Mouse (Mus musculus) thymus, postnatal 14 days (tissue): ENCODE measurements around the gene Tmem132e.

Experiments used
- DNase-seq: peaks from one replicate; pipeline ENCODE4 v3.0.0; 2021

Gene Tmem132e

GRCm38 (mm10) chr11:82434091-82434831 is 45.6 kb downstream of the Tmem132e start:
- no peak for DNase-seq

DNA sequence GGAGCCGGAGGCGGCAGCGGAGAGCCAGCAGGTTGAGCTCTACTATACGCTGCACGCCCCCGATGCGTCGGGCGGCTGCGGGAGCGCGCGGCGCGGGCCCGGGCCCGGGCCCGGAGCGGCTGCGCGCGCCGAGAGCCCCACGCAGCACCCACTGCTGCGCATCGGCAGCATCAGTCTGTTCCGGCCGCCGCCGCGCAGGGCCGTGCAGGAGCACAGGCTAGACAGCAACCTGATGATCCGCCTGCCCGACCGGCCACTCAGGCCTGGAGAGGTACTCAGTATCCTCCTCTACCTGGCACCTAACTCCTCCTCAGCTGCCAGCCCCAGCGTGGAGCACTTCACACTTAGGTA is 46.1 kb downstream of the Tmem132e start:
- DNase-seq = no peak

- no peak for DNase-seq
Observed at GRCm38 (mm10) chr11:82448485-82448884, 59.8 kb downstream of the Tmem132e start.

GRCm38 (mm10) chr11:82452516-82452915 is 63.8 kb downstream of the Tmem132e start:
- DNase-seq = no peak

DNA sequence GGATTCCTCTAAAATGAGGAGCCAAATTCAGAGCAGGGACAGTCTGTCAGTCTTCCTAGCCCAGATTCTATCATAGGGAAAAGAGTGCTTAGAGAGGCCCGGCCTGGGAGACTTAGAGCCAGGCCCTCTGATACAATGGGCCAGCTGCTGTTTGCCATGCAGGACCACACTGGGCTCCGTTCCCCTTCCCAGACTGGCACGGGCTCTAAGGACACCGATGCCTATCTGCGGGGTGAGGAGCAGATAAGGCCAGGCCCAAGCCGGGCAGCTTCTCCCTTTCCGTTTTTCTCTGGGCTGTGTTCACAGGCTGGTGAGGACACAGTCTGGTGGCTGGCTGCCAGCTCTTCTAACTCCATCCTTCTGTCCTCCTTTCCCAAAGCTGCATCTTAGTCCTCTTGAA is 64.5 kb downstream of the Tmem132e start:
- no peak for DNase-seq

GRCm38 (mm10) chr11:82461326-82461725 is 72.6 kb downstream of the Tmem132e start:
- DNase-seq = no peak

GRCm38 (mm10) chr11:82465536-82465935 is 76.8 kb downstream of the Tmem132e start:
- no peak for DNase-seq

DNA sequence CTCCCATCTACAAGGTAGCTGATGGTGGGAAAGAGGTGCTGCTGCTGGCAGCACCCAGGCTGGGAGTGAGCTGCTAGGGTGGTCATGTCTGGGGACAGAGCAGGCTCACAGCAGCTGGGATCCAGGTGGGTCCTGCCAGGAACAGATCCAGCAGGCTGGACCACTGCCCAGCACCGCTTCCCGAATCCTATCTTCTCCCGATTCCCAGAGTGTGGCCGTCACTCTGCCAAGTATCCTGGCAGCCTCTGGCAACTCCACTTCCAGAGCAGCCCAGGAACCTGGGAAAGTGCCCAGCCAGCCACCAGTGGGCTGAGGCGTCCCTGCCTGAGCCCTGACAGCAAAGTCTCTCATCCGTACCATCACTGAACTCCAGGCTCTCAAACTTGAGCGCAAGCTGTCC is 78.5 kb downstream of the Tmem132e start:
- DNase-seq = no peak

DNA sequence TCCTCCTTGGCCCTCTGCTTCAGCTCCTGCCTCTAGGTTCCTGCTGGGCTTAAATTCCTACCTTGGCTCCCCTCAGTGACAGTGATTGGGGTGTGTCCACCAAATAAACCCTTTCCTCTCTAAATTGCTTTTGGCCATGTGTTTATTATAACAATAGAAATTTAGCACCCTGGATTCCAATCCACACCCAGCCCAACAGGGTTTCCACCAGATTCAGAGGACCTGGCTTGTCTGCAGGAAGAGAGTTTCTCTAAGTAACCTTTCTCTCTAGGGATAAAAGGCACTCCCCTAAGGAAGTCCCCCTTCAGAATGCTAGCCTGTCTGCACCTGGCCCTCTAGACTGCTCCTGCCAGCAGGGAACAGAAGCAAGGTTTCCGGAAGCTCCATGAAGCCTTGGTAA is 82.4 kb downstream of the Tmem132e start:
- DNase-seq = no peak

DNA sequence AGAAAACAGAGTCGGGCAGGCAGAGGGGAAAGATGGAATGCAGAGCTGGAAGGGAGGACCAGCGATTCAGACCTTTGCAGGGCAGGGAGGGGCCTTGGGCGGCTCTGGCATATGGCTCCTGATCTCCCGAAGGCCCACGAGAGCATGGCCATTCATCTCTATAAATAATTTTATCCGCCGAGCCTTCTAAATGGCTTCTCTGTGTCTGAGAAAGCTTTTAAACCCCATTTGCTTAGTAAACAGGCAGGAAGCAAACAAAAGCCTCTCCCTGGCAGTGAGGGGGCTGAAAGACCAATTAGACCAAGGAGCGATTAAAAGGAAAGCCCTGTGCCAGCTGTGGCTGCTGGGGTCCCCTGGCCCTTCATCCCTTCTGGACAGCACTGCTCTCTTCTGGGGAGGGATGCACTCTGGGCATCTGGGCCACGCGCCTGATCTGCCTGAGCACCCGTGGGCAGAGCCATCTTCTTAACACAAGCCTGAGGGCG is 84.5 kb downstream of the Tmem132e start:
- no peak for DNase-seq

GRCm38 (mm10) chr11:82476092-82476491 is 87.4 kb downstream of the Tmem132e start:
- no peak for DNase-seq

- DNase-seq = no peak
Observed at GRCm38 (mm10) chr11:82477412-82477811, 88.7 kb downstream of the Tmem132e start.

- DNase-seq = no peak
Observed at GRCm38 (mm10) chr11:82480941-82481340, 92.2 kb downstream of the Tmem132e start.

DNA sequence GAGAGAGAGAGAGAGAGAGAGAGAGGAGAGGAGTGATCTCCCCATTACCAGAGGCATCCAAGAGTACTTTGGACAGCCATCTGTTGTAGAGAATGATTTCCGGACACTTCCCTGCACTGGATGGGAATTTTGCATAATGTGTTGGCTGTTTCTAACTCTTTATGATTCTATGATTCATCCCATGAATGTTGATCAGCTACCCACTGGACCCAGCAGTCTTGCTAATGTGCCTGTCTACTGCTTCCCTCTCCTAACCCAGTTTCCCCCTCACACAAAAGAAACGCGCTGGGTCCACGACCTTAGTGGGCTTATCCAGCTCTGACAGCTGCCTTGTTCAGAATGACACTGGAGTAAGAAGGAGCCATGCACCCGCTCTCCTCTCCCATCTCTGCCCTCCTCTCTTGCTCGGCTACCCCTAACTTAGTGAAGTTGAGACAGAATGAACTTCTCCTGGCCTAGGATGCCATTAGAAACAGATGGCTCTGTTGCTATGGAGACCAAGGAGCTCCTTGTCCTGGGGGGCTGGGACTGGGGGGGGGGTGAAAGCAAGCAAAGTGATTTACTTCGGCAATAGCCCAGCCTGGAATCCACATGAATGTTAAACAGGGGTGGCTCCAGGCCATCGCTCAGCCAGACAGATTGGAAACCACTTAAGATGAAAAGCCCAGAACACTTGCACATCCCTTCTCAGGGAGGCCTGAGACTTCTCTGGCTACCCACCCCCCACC is 98.8 kb downstream of the Tmem132e start:
- DNase-seq = no peak

DNA sequence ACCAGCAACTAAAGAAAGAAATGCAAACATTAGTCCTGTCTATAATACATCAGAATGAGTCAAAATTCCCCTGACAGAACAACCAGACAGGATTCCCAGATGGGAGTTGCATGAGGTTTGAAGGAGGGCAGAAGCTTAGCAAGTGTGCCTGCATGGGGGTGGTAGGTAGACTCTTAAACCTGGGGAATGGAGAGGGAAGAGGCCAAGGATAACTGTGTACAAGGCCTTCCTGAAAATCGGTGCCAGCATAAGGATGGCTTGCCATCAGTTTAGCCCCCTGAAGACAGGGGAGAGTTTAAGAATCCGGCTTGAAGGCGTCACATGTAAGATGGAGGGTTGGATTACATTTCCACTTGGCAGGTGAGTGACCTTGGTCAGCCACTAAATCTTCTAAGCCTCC is 102.2 kb downstream of the Tmem132e start:
- no peak for DNase-seq
